Mouse (Mus musculus) cerebellum, adult (tissue): ENCODE data around the gene Filip1.

Experiments
- ATAC-seq: cut with Nextera tagmentation; 2 replicates; pipeline ENCODE4 v1.9.2; 2017; ENCODE audit warnings: mild to moderate bottlenecking, moderate library complexity, mixed read lengths; ENCODE audit not compliant: insufficient number of reproducible peaks, low FRiP score, low TSS enrichment

Gene Filip1

GRCm38 (mm10) chr9:79989061-79989460 is 23.6 kb downstream of the Filip1 start:
- ATAC-seq = no peak

GRCm38 (mm10) chr9:79983244-79983643 is 29.4 kb downstream of the Filip1 start:
- ATAC-seq = no peak

DNA sequence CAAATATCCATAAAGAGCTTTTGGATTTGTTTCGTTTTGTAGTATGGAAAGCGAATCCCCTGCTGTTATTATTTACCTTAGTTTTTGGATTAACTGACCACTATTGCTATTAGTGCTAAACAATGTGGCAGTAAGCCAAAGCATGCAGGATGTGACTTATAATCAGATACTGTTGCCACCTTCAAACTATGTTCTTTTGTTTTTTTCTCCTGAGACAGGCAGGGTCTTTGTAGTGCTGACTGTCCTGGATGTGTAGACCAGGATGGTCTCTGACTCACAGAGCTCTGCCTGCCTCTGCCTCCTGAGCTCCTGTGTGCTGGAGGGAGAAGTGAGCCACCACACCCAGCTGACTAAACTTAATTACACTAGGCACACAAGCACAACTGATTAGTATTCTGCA is 33.4 kb downstream of the Filip1 start:
- ATAC-seq = no peak

- no peak for ATAC-seq
These were observed 34.2 kb downstream of the Filip1 start for GRCm38 (mm10) chr9:79978228-79979024.

DNA sequence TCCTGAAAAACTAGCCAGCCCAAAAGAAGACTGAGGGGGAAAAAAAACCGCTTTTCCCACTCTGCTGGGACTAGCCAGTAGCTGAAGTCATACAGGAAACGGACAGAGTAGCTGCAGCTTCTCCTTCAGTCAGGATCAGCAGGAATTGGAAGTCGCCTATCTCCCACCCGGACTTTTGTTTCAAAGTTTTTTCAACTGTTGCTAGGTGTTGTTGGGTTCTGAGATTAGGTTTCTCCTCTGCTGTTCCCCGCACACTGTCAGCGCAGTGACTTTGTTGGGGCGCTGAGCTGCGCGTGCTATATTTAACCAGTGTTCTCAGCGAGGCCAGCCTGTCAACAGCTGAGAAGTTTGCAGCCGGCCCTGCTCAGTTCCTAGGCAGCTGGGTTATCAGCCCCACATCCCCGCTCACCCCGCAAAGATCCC is 35.1 kb downstream of the Filip1 start:
- no peak for ATAC-seq

DNA sequence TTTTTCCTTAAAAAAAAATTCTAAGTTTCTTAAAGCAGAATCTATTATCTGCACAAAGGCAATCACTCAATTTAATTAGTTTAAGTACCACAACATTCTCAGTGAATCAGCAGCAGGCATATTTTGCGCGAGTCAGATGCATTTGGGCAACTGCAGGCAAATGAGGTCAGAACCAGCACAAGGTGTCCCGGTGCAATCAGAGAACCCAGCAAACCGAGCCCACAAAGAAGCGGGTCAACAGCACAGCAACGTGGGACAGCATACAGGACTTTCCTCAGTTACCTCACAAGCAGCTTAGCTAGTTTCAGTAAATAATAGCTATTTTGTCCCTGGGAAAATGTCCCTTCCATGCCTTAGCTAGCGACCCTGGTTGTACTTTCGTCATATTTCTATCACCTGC is 35.9 kb downstream of the Filip1 start:
- no peak for ATAC-seq

DNA sequence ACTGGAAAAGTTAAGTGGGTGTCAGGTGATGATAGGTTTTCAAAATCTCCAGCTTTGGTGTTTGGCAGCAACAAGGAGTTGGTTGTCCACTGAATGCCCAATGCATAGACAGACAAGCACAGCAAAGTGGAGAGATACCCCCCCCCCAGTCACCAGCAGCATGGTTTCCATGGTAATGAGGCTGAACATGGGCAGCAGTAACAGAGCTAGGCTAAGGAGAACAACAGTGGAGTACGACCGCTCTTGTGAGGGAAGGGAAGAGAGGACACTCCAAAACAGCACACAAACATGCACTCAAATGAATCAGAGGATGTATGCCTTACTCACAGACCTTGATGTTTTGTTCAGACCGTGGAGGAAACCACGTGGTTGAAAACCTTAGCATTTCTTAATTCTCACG is 37.5 kb downstream of the Filip1 start:
- ATAC-seq = no peak

- ATAC-seq = no peak
These were observed 39.1 kb downstream of the Filip1 start for GRCm38 (mm10) chr9:79973582-79973981.

DNA sequence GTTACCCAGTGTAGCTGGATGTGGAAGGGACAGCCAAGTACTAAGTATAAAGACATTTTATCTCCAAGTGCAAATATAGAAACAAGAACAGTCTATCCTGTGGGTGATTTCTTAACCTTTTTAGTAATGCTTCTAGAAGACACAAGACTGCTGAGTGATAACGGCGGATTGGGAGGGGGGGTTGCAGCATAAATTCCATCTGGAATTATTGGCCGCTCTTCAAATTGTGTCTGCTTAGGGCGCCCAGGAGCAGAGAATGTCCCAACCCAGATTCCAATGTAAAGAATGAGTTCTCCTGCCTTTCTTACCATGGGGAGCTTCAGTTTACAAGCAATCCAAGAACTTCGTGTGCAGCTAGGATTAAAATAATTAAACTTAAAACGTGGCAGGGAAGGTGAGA is 39.9 kb downstream of the Filip1 start:
- ATAC-seq = no peak

GRCm38 (mm10) chr9:79971619-79972018 is 41.0 kb downstream of the Filip1 start:
- ATAC-seq = no peak

DNA sequence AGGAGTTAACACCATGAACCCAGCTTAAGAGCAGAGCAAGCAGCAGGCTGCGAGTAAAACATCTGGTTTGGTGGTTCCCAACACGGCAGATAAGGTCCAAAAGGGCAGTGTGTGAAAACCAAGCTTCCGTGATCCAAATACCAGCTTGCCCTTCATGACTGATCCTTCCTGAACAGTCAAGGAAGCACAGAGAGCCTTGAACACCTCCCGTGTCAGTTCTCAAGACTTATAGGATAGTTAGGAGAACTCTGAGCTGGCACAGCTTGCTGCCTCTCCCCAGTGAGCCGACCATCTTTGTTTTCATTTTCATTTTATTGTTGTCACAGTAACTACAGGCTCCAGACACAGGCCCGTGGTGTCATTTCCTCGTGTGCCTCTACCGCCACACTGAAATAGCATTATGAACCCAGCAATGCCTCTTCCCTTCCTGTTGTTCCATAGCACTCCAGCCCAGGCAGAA is 42.0 kb downstream of the Filip1 start:
- no peak for ATAC-seq

- no peak for ATAC-seq
These were observed 43.1 kb downstream of the Filip1 start for GRCm38 (mm10) chr9:79969544-79969943.

DNA sequence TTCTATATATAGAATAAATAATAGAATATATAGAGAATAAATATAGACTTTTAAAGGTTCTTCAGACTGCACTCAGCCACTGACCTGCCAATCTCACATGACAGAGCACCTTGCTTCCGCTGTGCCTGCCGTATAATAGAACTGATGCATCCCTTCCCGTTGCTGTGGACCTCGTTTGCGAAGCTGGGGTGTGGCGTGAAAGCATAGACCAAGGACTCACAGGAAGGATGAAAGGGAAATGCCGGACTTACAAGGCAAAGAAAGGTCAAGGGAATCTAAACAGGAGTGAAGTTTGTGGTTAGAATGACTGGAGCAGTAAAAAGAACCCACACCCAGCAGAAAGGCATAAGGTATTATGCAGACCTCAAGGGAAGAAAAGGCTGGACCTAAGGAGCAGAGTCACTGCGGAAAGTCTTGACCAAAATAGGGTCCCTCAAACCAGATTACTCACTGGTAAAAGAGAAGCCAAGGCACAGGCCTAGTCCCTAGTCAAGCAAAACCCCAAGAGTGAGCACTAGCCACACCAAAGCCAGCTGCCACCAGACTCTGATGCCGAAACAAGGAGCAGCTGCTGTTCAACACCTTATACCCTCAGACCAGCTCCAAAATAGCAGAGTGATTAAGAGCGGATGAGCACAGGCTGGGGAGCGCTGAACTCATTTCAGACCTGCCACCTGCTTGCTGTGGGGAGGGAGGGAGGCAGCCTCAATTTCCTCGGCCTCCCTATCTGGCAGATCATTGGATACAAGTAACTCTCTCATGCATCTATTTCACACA is 45.8 kb downstream of the Filip1 start:
- ATAC-seq = no peak

DNA sequence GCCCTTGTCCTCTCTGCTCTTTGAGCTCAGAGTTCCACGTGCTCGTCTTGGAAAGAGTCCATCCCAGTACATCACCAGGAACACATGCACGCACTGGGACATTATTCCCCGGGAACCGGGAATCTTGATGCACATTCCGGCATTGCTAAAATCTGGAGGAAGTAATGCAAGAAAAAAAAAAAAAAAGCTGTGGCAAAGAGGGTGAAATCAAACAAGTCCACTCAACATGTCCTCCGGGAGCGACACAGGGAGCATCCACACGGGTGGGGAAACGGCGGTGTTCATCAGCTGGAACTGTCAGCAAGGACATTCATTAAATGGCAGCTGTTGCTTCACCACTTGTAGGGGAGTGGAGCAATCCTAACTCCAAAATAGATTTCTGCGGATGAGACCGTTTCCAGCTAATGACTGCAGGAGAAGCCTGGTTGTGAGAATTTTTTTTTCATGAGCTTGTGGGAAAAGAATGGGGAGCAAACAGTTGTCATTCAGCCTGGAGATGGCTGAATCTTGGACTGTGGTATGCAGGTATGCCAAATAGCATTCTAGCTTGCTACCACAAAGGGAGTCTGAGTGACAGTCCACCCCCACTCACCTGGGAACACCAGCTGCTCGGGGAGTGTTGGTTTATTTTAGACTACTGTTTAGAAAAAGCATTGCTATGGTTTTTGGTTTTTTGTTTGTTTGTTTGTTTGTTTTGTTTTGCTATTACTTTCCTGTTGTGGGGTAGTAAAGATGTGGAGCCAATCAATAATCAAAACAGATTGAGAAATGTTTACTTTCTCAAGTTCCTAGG is 46.9 kb downstream of the Filip1 start:
- ATAC-seq = no peak

GRCm38 (mm10) chr9:79965003-79965402 is 47.6 kb downstream of the Filip1 start:
- no peak for ATAC-seq

DNA sequence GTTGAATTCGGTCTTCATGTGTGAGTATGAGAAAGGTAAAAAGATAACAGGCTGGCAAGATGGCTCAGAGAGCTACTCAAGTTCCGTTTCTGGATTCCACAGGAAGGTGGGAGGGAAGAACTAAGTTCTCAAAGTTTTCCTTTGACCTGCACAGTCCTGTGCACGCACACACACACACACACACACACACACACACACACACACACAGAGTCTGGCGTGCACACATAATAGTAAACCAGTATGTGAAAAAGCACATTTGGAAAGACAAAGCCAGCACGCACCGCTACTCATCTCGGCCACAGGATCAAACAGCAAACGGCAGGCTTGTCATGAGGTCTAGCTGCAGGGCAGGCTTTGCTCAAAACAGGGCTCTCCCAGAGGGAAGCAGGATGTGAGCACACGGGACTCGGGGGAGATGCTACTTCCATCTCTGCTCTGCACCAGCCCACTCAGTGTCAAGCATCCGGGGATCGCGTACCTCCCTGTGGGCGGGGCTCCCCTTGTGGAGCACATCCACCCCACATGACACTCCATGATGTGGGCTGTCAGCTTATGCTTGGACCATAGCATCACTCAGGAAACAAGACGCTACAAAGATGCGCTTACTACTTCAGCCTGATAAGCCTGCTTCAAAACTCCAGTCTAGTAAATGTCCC is 50.9 kb downstream of the Filip1 start:
- ATAC-seq = peak; percentile 68

DNA sequence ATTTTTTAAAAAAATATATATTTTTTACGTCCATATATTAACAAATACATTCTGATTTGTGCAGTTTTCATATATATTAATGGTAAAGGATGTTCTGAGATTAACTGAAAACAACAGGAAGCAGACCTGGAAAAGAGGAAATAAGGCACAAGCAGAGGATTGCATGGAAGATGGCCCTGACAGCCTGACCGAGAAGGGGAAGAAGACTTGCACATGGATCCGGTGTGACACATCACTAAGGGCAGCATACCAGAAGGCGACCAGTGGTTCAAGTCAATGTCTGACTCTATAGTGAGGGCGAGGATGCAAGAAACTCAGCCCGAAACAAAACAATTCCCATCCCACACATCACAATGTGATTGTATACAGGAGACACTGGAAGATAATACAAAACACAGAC is 52.2 kb downstream of the Filip1 start:
- no peak for ATAC-seq

- ATAC-seq = no peak
These were observed 54.3 kb downstream of the Filip1 start for GRCm38 (mm10) chr9:79958395-79958794.

GRCm38 (mm10) chr9:79954944-79955343 is 57.7 kb downstream of the Filip1 start:
- no peak for ATAC-seq

DNA sequence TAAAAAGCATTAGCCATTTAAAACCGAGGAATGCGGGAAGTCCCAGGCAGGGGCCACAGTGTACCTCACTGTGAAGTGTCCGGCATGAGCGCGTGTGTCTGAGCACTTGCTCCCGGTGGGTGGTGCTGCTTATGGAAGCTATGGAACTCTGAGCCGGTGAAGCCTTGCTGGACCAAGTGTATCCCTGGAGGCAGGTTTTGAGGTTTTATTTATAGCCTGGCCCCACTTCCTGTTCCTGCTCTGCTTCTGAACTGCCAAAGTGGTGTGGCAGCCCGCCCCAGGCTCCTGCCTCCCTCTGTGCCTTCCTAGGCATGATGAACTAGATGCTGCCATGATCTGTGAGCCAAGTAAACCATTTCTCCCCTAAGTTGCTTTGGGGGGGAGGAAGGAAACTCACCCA is 60.7 kb downstream of the Filip1 start:
- 0 out of 2 replicates have a peak, but pooled peaks have one; percentile 6 for ATAC-seq
